Mouse (Mus musculus): ENCODE measurements around the gene Dnm1.
"Not testable (repeated sequence)": the region's sequence is repeated elsewhere in the genome, so short reads cannot be mapped to it uniquely, and the experiment has no call there.

Dnm1 gene

GRCm38 (mm10) chr2:32353007-32353542, at the start of gene Dnm1:
Dnm1 (minus strand) TSS chr2:32353338.
- DNase-seq, result peak; percentile 98

- no peak for DNase-seq
Measured at GRCm38 (mm10) chr2:32396695-32397094, 43.6 kb upstream of the Dnm1 start.

- peak; percentile 91 for DNase-seq
Measured at GRCm38 (mm10) chr2:32395946-32396621, 42.9 kb upstream of the Dnm1 start.

- peak; percentile 93 for DNase-seq
Measured at GRCm38 (mm10) chr2:32395484-32395945, 42.4 kb upstream of the Dnm1 start, which contains the start of gene Ptges2. Ptges2 (plus strand) TSS chr2:32395896.

GRCm38 (mm10) chr2:32394973-32395372, 41.8 kb upstream of the Dnm1 start:
- no peak for DNase-seq

- DNase-seq, result no peak
Measured at GRCm38 (mm10) chr2:32392063-32392462, 38.9 kb upstream of the Dnm1 start.

GRCm38 (mm10) chr2:32390871-32391270, 37.7 kb upstream of the Dnm1 start:
- no peak for DNase-seq

GRCm38 (mm10) chr2:32389157-32389556, 36.0 kb upstream of the Dnm1 start:
- no peak for DNase-seq

GRCm38 (mm10) chr2:32387706-32388490, 34.8 kb upstream of the Dnm1 start, which contains the start of gene Lcn2:
Lcn2 (minus strand) TSS chr2:32388252.
- DNase-seq, result no peak

GRCm38 (mm10) chr2:32382689-32383088, 29.6 kb upstream of the Dnm1 start:
- no peak for DNase-seq

GRCm38 (mm10) chr2:32381775-32382223, 28.7 kb upstream of the Dnm1 start, which contains the start of gene 1110008P14Rik:
1110008P14Rik (minus strand) TSS chr2:32381938.
- peak; percentile 94 for DNase-seq

GRCm38 (mm10) chr2:32381141-32381774, 28.1 kb upstream of the Dnm1 start:
- peak; percentile 69 for DNase-seq

- DNase-seq, result no peak
Measured at GRCm38 (mm10) chr2:32380001-32380500, 26.9 kb upstream of the Dnm1 start.

- no peak for DNase-seq
Measured at GRCm38 (mm10) chr2:32376963-32377362, 23.8 kb upstream of the Dnm1 start.

GRCm38 (mm10) chr2:32375317-32375940, 22.3 kb upstream of the Dnm1 start:
- no peak for DNase-seq

GRCm38 (mm10) chr2:32374191-32374590, 21.1 kb upstream of the Dnm1 start:
- DNase-seq, result no peak

- no peak for DNase-seq
Measured at GRCm38 (mm10) chr2:32367315-32367714, 14.2 kb upstream of the Dnm1 start.

- DNase-seq, result no peak
Measured at GRCm38 (mm10) chr2:32364121-32364520, 11.0 kb upstream of the Dnm1 start.

GRCm38 (mm10) chr2:32363376-32364106, 10.4 kb upstream of the Dnm1 start:
- DNase-seq, result no peak

- DNase-seq, result peak; percentile 93
Measured at GRCm38 (mm10) chr2:32362817-32363340, 9.7 kb upstream of the Dnm1 start.

GRCm38 (mm10) chr2:32362274-32362673, 9.1 kb upstream of the Dnm1 start:
- not testable (repeated sequence) for DNase-seq
